Mouse (Mus musculus) heart, postnatal 10 days (tissue): ENCODE results near the gene Slc22a13. TPM values are rescaled to one million over a fixed set of nuclear protein-coding genes. Genes with fewer than 3 reads are reported as not detected.

Experiments used
- total RNA-seq, 2 experiments: library from RNA; stranded (reverse); gene quantifications; 2 replicates each; pipeline ENCODE4 v1.2.3; 2021

Gene Slc22a13
- total RNA-seq, 2 experiments from 2014 or later, result not detected

Other genes starting within 250 kb of the Slc22a13 start
- 1 to 10 TPM; 1.5 to 3.7 TPM for gene Vill, start 156.3 kb downstream of the Slc22a13 start, total RNA-seq
- gene Plcd1, start 115.6 kb downstream of the Slc22a13 start, total RNA-seq, result 10 to 100 TPM; 16.5 to 18.7 TPM
- under 1 TPM in 1 of 2 experiments, not detected in 1; 0.07 TPM for gene Dlec1, start 106.6 kb downstream of the Slc22a13 start, total RNA-seq
- 1 to 10 TPM; 2.6 to 4.8 TPM for gene Acaa1b, start 52.0 kb downstream of the Slc22a13 start, total RNA-seq
- gene Gm47289, start 49.9 kb downstream of the Slc22a13 start, total RNA-seq, result not detected
- 10 to 100 TPM; 37.6 to 37.9 TPM for gene Oxsr1, start 113.3 kb upstream of the Slc22a13 start, total RNA-seq
- 10 to 100 TPM; 78.6 to 80.0 TPM for gene Acaa1a, start 130.6 kb upstream of the Slc22a13 start, total RNA-seq
- 10 to 100 TPM; 16.1 to 20.8 TPM for gene Myd88, start 132.3 kb upstream of the Slc22a13 start, total RNA-seq
- gene Xylb, start 148.3 kb upstream of the Slc22a13 start, total RNA-seq, result under 1 TPM; 0.52 to 0.57 TPM
- under 1 TPM in 1 of 2 experiments, not detected in 1; 0.32 TPM for gene Slc22a14, start 156.5 kb upstream of the Slc22a13 start, total RNA-seq
- 1 to 10 TPM; 6.9 to 7.4 TPM for gene Acvr2b, start 193.0 kb upstream of the Slc22a13 start, total RNA-seq
- gene Exog, start 235.8 kb upstream of the Slc22a13 start, total RNA-seq, result 1 to 10 TPM; 2.8 to 4.4 TPM